Mouse (Mus musculus) adipocyte (in vitro differentiated cells): ENCODE data around the gene Hnf4a.

Experiments used
- DNase-seq: peaks from one replicate; pipeline ENCODE4 v3.0.0-alpha.2; 2016; ENCODE audit warnings: low spot score

Gene Hnf4a

DNA sequence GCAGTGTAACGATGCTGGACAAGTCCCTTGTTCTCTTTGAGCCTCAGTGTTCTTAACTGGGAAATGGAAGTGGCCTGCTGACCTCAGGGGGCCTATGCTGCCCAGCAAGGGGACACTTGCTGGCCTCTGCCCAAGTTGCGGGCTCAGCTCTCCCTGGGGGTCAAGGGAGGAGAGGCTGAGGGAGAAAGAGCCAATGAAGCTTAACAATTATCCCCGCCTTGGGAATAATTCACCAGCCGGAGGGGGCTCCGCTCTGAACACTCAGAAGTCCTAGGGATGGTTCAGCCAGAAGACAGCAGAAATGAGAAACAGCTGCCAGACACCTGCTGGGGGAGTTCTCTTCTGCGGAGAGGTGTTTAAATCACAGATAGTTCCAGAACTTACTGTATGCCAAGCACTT is 43.2 kb downstream of the Hnf4a start:
- no peak for DNase-seq

DNA sequence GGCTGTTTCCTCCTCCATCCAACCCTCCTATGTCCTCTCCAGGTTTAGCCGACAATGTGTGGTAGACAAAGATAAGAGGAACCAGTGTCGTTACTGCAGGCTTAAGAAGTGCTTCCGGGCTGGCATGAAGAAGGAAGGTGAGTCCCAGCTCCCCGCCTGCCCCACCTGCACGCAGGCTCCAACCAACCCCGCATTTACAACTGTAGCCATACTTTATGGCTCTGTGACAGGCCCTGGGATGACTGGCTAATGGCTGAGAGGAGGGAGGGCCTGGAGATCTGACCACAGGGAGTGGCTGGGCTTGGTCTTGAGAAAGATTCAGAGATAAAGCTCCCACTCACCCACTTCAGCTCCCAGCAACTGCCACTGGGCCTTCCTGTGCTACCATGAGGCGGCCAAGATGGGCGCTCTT is 45.9 kb downstream of the Hnf4a start:
- DNase-seq: no peak

DNA sequence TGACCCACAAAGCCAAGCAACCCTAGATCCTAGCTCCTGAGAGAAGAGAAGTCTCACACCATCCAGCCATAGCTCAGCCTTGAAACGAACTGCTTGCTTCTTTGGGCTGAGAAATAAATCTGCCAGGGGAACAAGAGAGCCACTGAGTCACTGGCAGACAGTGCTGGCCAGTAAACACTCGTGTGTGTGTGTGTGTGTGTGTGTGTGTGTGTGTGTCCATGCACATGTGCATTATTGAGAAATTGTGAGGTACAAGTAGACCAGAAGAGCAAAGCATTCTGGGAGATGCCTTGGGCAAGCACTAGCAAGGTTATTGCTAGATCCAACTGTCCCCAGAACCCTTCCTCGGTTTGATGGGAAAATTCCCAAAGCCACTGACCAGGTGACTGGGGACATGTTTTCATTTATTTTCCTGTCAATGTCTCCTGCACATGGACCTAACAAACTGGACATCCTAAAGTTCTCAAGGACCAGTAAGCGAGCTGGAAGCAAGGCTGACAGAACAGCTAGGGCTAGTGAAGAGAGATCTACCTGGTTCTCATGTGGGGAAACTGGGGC is 47.9 kb downstream of the Hnf4a start:
- DNase-seq: no peak

GRCm38 (mm10) chr2:163554996-163555395 is 48.4 kb downstream of the Hnf4a start:
- no peak for DNase-seq

GRCm38 (mm10) chr2:163555417-163555816 is 48.8 kb downstream of the Hnf4a start:
- no peak for DNase-seq

GRCm38 (mm10) chr2:163558548-163558947 is 51.9 kb downstream of the Hnf4a start:
- DNase-seq: no peak

DNA sequence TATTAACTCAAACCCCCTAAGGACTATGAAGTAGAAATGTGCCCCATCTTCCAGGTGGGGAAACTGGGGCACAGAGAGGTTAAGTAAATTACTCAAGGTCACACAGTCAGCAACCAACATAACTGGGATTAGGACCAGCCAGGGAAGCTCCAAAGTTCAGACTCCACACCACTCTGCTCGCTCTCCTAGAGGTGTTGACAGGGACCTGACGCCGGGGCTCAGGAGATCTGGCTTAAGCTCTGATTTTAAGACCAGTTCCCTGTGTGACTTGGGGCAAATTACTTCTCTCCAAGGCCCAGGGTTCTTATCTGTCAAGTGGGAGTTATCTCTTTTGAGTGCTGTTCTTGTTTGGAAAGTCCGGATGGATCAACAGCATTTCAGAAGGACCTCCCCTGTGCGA is 52.6 kb downstream of the Hnf4a start:
- no peak for DNase-seq

GRCm38 (mm10) chr2:163560247-163560646 is 53.6 kb downstream of the Hnf4a start:
- DNase-seq: no peak

DNA sequence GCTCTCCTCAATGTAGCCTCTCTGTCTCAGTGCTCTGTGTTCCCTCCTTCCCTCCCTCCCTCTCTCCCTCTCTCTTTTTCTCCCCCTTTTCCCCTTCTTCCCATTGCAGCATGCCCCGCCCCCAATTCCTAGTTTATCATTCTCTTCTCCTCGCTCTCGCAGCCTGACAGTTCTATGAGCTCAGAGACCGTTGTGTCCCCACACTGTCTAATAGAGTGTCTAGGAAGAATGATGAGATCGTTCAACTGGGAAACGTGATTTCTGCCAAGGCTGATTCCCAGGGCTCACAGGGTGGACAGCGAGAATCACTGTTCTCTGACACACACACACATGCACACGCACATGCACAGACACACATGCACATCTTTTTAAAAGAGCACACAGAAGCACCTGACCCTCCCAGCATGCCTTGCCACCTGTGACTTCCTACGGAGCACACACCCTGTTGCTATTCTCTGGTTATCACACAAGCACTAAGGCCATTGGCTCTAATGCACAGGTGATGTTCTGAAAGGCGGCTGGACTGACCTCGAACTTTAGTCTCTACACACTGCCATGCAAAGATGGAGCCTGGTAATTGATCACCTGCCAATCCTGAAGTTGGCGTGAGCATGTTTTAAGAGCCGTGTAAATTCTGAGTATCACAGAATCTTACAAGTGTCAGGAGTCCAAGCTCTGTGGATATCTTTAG is 54.8 kb downstream of the Hnf4a start:
- DNase-seq: no peak

GRCm38 (mm10) chr2:163564646-163565045 is 58.0 kb downstream of the Hnf4a start:
- no peak for DNase-seq

- peak; percentile 55 for DNase-seq
Measured at GRCm38 (mm10) chr2:163574321-163574720, 67.7 kb downstream of the Hnf4a start.

DNA sequence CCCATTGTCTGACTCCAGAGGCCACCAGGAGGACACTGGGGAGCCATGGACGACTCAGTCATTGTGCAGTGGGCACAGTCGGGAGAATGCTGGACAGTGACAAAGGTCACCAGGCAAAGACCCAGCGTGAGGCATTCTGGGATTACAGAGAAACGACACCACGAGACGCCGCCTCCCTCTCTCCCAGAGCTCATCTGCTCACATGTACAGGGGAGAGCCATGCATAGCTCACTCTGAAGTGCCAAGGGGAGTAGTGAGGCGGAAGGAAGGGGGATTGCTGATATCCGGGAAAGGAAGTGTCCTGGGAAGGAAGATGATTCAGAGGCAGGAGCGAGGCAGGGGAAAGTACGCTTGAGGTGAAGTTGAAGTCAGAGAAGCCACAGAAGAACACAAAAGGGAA is 68.6 kb downstream of the Hnf4a start:
- DNase-seq: no peak

GRCm38 (mm10) chr2:163577986-163578385 is 71.4 kb downstream of the Hnf4a start:
- no peak for DNase-seq

- DNase-seq: peak; percentile 82
Measured at GRCm38 (mm10) chr2:163580069-163580945, 73.7 kb downstream of the Hnf4a start.

GRCm38 (mm10) chr2:163583226-163584087 is 76.8 kb downstream of the Hnf4a start:
- peak; percentile 65 for DNase-seq

GRCm38 (mm10) chr2:163584088-163584426 is 77.4 kb downstream of the Hnf4a start:
- no peak for DNase-seq

GRCm38 (mm10) chr2:163586384-163587261 is 80.0 kb downstream of the Hnf4a start:
- DNase-seq: peak; percentile 67

DNA sequence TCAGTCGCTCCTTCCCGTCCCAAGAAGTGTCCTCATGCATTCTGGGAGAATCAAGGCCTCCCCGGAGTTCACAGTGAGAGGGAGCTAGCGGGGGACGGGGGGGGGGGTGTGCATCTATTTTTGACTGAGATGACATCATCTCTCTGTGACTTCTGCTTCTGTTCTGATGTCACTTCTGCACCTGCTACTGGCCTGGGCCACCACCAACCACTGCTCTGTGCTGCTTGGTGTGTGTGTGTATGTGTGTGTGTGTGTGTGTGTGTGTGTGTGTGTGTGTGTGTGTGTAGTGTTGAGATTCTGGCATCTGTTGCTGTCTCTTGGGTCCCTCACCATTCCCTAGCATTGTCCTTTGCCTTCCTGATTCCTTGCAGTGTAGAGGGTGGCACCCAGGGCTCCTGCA is 80.9 kb downstream of the Hnf4a start:
- DNase-seq: no peak

GRCm38 (mm10) chr2:163590211-163590610 is 83.6 kb downstream of the Hnf4a start:
- no peak for DNase-seq

- peak; percentile 85 for DNase-seq
Measured at GRCm38 (mm10) chr2:163590996-163591395, 84.4 kb downstream of the Hnf4a start.

DNA sequence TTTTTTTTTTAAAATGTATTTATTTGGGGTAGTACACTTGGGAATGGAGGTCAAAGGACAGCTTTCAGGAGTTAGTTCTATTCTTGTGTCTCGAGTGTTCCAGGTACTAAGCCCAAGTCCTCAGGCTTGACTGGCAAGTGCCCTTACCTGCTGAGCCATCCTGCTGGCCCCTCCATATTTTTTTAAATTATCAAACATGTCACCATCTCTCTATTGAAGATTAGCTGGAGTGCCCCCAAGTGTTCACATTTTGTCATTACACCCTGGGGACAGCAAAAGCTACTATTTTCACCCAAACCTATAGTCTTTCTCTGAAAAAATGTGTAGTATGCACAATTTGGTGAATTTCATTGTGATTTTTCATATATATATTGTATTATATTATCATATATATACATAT is 85.5 kb downstream of the Hnf4a start:
- peak; percentile 64 for DNase-seq
